Mouse (Mus musculus) heart, embryonic 12.5 days (tissue): Measurements from ENCODE around the gene Snai1. TPM values are rescaled to one million over a fixed set of nuclear protein-coding genes. Genes with fewer than 3 reads are reported as not detected.

ENCODE experiments used
- ATAC-seq: fragments of 200-750 bp; cut with Nextera tagmentation; 2 replicates; pipeline ENCODE4 v1.8.0; 2017; ENCODE audit warnings: moderate TSS enrichment, moderate library complexity; ENCODE audit not compliant: insufficient number of reproducible peaks, low FRiP score
- H3K27ac ChIP-seq: fragments of 300-500 bp; sonication (generic); 2 replicates; pipeline ENCODE4 v1.5.1; 2016; ENCODE audit warnings: mild to moderate bottlenecking, moderate library complexity; ENCODE audit not compliant: poor library complexity, severe bottlenecking
- H3K27me3 ChIP-seq: fragments of 300-500 bp; sonication (generic); replicated peaks from 2 replicates; pipeline ENCODE4 v1.6.1; 2016; ENCODE audit warnings: mild to moderate bottlenecking, moderate library complexity
- H3K36me3 ChIP-seq: fragments of 300-500 bp; sonication (generic); 2 replicates; pipeline ENCODE4 v1.6.1; 2016; ENCODE audit warnings: mild to moderate bottlenecking, moderate library complexity
- H3K4me1 ChIP-seq: fragments of 300-500 bp; sonication (generic); replicated peaks from 2 replicates; pipeline ENCODE4 v1.6.1; 2016; ENCODE audit warnings: mild to moderate bottlenecking
- H3K4me2 ChIP-seq: fragments of 300-500 bp; sonication (generic); 2 replicates; pipeline ENCODE4 v1.6.1; 2016; ENCODE audit warnings: mild to moderate bottlenecking, moderate library complexity
- H3K4me3 ChIP-seq: fragments of 300-500 bp; sonication (generic); 2 replicates; pipeline ENCODE4 v1.5.1; 2016; ENCODE audit warnings: mild to moderate bottlenecking
- H3K9ac ChIP-seq: fragments of 300-500 bp; sonication (generic); 2 replicates; pipeline ENCODE4 v1.6.1; 2016; ENCODE audit warnings: mild to moderate bottlenecking, moderate library complexity
- H3K9me3 ChIP-seq: fragments of 300-500 bp; sonication (generic); replicated peaks from 2 replicates; pipeline ENCODE4 v1.6.1; 2016; ENCODE audit warnings: mild to moderate bottlenecking, moderate library complexity
- WGBS: fragments of 180-500 bp; shearing (Covaris S2); methylation state at CpG from one replicate; pipeline ENCODE4 v1.1.7; 2016; 5-methylcytosine and 5-hydroxymethylcytosine counted together
- polyA plus RNA-seq: library from polyadenylated mRNA; unstranded; fragments of >200 nt; fragmentation: Nextera tagmentation; extraction: Ambion mirVana; gene quantifications from 2 replicates; pipeline ENCODE4 v1.2.1, GENCODE M21; 2016

Snai1 gene
- polyA plus RNA-seq, 1 experiment from 2014 or later = 18.8 TPM

- Histone ChIP-seq H3K9me3 (no peaks in the 10 kb centered on the region), H3K27me3 (no peaks in the 10 kb centered on the region), H3K4me2 (peak overlapping the region; percentile 64), H3K36me3 (no peaks in the 10 kb centered on the region), H3K27ac (peak overlapping the region; percentile 63), H3K4me1 (peaks cover 43% of the 10 kb centered on the region), H3K4me3 (peak overlapping the region; percentile 32), H3K9ac (peak overlapping the region; percentile 55)
- ATAC-seq = peak; percentile 69
- WGBS = 12% methylated on average over 21 of the region's 21 CpGs
Observed at GRCm38 (mm10) chr2:167588774-167589577, 51.0 kb downstream of the Snai1 start.

Other genes with a start within 250 kb of the Snai1 start
- gene B4galt5, start 189.0 kb upstream of the Snai1 start, polyA plus RNA-seq = 14.9 and 21.1 TPM in 2 replicates
- gene Slc9a8, start 116.5 kb upstream of the Snai1 start, polyA plus RNA-seq = 22.6 and 25.6 TPM in 2 replicates
- 61.4 and 62.9 TPM in 2 replicates for gene Rnf114, start 45.5 kb upstream of the Snai1 start, polyA plus RNA-seq
- gene Spata2, start 45.3 kb upstream of the Snai1 start, polyA plus RNA-seq = 14.6 and 15.4 TPM in 2 replicates
- 216 and 235 TPM in 2 replicates for gene Ube2v1, start 93.9 kb downstream of the Snai1 start, polyA plus RNA-seq
- 10.4 and 11.5 TPM in 2 replicates for gene Gm20431, start 123.3 kb downstream of the Snai1 start, polyA plus RNA-seq
- 14.2 and 16.8 TPM in 2 replicates for gene Cebpb, start 150.7 kb downstream of the Snai1 start, polyA plus RNA-seq
- gene Tmem189, start 151.6 kb downstream of the Snai1 start, polyA plus RNA-seq = 46.6 and 48.3 TPM in 2 replicates